Mouse (Mus musculus) spleen, adult 2 months (tissue): Measurements from ENCODE around the gene Lin37.

Experiments
- CTCF ChIP-seq: fragments of 200-500 bp; IDR thresholded peaks from 2 replicates; pipeline ENCODE4 v1.5.1; 2011; ENCODE audit warnings: mild to moderate bottlenecking, inconsistent platforms; ENCODE audit not compliant: insufficient read depth, insufficient read length, insufficient replicate concordance; ENCODE audit errors: extremely low read depth
- POLR2A ChIP-seq: fragments of 200-500 bp; IDR thresholded peaks from 2 replicates; pipeline ENCODE4 v1.6.1; 2011; ENCODE audit warnings: low read depth, low read length, inconsistent platforms

DNA sequence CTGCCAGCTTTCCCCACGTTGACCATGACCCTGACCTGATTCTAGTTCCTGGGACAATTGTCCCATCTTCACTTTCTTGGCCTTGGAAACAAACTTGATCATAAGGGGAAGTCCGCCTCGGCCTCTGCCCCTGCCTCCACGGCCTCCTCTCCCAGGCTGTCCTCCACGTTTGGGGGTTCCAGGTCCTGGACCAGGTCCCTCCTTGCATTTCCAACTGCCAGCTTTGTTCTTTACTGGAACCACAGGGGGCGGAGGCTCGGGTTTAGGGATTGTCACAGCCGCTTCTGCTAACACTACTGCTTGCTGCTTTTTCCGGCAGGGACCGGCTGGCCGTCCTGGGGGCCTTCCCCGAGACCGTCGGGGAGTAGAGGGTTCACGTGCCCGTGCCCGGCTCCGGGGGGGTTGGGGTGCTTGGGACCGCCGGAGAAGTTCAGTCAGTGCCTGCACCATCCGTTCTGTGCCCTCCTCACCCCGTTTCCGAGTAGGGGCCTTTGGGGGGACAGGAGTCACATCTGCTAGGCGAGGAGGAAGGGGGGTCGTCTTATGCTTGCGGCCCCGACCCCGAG lies 26.9 kb upstream of the Lin37 start:
- TF ChIP-seq CTCF, result no peak
- TF ChIP-seq POLR2A, result no peak
